Mouse (Mus musculus) kidney, adult 18-20 months (tissue): ENCODE data around the gene Abhd12b.
A peak's percentile ranks its signal among the peaks of the same experiment; 100 is the strongest.

Experiments
- DNase-seq: peaks from one replicate; pipeline ENCODE4 v3.0.0; 2021

The Abhd12b gene

DNA sequence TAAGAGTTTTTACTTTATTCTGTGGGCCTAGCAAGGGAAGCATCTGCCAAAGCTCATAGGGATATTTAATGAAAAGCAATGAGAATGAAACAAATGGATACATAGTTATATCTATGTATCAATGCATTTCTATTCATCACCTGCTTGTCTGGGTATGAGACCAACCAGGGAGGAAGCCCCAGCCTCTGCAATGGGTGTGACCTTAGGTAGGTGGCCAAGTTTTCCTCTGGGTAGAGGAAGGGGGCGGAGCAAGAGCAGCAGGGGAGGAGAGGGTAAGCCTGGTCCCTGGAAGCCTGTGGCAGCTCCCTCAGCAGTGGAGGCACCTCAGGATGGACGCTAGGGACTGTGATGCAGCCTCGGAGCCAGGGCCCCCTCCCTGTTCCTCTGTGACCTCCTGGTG lies at the start of gene Abhd12b:
Gene Abhd12b, plus strand, starts transcription at position 301 of the 400 bp plus-strand sequence.
- DNase-seq: no peak

DNA sequence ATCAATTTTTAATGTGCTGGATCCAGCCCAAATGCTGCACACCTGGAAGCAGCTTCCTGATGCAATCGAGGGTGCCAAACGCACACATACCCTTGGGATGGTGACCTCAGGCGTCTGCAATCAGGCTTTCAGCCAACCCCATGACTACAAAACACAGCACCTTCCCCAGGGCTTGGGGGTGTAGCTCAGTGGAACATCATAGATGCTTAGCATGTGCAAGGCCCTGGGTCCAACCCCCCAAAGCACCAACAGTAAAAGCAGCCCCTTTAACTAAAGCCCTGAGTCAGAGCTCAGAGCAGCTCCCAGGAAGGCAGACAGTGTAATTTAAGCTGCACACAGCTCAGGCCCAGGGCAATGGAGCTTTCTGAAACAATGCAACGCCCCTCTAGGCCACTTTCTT lies 49.7 kb upstream of the Abhd12b start:
- DNase-seq: peak; percentile 27

DNA sequence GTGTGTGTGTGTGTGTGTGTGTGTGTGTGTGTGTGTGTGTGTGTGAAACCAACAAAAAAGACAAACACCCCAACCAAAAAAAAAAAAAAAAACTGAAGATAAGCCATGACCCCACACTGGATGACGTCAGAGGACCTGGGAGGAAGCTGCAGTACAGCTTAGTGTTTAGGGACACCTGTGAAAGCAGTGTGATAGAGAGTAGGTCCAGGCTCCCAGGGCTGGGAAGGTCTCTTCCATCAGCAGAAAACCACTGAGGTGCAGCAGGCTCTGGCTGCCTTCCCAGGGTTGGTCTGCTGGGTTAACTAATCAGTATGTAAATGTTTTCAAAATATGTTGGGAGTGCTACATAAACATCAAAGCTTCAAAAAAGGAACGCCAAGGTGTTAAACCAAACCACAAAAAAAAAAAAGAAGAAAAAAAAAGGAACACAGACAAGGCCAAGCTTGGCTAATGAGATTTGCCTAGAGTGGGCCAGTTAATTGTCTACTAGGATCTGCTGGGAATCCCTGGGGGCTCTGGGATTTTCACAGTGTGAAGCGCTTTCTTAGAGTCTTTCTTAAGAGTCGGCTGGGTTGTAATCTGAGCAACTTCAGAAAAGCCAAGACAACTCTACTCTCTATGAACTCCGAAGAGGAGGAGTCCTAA lies 49.0 kb upstream of the Abhd12b start:
- DNase-seq: peak; percentile 51

DNA sequence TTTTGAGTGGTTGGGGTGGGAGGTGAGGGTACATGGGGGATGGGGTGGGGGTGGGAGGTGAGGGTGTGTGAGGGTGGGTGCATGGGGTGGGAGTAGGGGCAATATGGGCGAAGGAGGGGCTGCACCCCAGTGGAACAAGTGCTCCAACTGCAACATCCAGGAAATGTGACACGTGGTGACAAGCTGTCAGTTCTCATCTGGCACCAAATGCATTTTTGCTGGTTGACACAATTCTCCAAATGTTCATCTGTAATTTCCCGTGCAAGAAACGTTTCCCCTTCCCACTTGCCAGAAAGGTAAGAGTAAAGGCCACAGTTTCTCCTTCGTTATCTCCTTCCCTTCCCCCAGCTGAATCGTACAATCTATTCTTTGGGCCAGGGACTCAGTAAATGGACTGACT lies 48.1 kb upstream of the Abhd12b start:
- DNase-seq: no peak

DNA sequence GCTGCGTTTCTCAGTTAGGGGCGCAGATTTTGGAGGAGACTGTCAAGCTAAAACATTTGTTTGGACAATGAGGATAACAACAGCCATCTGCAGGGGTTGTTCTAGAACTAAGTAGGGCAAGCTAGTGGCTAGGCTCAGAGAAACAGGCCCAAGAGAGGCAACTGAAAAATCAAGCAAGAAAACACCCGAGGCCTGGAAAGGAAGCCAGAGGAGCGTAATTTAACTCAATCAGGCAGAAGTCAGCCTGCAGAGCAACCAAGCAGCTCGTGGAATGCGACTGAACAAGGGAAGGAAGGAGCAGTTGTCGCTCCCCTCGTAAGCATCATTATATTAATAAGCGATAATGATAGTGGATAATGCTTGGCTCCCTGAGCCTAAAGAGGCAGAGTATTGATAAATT lies 47.4 kb upstream of the Abhd12b start:
- no peak for DNase-seq

DNA sequence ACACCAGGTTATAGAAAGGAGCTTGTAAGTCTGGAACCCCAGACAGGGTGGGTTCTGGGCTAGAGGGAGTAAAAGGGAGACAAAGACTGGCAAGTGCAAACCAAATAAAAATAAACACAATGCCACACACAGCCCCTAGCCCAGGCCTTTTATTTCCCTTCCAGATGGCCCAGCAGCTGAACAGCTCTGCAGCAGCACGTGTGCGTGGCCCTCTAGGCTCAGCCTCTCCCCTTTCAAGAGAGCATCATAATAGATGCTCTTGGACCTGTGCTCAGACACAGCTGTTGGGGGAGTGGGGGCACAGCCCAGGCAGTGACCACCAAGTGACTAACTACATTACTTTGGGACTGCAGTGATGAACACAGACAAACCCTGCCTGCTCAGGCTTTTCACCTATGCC lies 45.8 kb upstream of the Abhd12b start:
- DNase-seq: no peak

DNA sequence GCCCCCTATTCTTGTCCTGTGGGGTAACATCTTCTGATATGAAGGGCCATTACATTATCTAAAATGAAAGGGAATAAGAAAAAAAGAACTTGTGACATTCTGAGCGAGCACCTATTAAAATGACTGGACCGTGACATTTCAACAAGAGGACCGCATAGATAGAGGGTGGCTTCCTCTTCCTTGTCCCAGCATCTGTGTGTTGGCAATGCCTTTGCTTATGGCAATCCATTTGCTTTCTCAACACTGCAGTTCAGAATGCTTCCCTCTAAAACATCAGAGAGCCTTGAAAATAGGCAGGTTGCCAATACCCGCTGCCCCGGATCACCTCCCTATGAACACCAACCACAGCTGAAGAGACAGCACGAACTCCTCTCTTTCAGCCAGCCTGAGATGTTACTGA lies 44.0 kb upstream of the Abhd12b start:
- DNase-seq: no peak

DNA sequence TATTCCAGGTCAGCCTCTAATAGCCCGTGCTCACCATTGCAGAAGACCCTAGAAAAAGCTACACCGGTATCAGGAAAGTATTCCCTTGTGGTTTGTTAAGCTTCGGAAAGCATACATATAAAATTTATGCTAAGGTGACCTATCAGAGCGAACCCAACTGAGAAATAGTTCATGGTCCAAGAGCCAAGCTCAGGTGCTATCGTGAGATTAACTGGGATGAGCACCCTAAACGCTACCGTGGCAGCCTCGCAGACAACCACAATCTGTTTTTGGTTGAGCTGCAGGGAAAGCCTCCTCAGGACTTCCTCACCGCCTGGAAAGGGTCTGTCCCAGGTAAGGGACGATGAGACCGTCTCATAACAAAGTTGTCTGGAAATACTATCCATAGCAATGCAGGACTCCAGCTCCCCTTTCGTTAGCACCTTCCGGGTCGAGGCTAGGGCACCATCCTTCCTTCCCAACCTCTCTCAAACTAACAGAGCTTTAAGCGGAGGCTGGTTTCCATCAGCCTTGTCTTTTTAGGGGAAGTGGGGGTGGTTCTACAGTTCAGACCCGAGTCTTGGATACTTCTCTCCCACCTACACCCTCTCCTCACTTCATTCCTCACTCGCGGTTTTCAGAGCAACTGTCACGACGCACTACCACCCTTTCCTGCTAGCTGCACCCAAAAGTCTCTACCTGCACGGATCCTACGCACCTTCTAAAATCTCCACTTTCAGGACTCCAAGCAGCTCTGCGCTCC lies 43.4 kb upstream of the Abhd12b start:
- no peak for DNase-seq

DNA sequence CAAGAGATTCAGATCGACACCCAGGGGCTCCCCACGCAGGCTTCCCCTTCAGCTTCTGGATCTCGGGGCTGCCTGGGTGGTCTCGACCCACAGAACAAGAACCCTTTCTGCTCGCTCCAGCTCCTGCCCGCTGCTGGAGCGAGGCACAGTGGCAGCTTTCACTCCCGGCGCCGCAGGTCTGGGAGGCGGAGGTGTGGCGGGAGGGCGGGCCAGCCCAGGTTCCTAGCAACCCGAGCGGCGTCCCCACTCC lies 42.9 kb upstream of the Abhd12b start:
- no peak for DNase-seq

DNA sequence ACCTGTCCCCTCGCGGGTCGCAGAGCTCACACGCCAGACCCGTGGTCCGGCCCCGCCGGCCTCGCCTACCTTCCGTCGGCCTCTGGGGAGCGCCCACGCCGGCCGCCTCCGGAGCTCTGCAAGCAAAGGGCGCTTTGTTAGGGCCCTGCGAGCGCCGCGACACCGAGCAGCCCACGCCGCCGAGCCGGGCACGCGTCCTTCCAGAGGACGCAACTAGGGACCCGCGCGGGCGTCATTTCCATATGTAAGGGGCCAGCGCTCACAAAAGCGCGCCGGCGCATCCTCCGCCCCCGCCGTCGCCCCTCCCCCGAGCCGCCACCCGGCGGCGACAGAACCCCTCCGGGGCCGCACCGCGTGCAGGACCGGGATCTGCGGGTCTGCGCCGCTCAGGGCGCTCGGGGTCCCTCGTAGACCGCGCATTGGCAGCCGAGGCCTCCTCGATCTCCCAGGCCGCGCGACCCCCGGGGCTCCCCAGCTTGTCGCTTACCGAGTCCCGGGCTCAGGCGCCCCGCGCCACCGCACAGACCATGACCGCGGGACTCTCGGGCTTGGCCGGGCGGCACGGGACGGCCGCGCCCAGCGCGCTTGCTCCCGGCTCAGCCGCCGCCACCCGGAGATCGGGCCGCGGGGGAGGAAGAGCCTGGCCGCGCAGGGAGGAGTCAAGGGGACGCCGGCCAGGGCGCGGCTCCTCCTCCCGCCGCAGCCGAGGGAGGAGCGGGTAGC lies 42.4 kb upstream of the Abhd12b start:
- peak; percentile 81 for DNase-seq

DNA sequence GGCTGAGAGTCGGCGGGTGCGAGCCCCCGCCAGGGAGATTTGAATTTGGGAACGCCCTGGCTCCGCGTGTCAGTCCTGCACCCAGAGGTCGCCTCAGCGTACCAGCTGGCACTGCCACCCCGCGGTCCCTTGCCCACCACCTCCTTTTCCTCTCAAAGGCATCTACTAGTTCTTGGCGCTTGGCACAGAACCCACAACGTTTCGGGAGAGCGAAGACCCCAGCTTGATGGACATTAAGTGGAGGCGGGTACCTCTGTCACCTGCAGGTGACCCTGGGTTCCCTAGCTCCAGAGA lies 41.9 kb upstream of the Abhd12b start:
- no peak for DNase-seq

DNA sequence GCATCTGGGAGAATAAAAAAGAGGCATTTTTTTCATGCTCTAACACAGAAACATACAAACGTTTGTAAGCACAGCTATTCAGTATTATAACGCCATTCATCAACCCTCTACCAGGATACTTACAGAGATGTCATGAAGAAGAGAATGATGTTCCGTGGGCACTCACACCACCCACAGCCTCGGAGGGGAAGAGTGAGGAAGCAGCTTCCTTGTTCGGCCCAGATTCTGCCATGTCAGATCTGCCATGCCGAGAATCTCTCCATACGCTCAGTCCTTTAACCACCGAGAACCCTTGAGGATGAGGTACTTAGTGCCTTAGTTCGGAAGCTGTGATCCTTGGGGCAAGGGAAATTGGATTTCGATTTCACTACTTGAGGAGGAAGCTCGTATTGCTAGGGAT lies 40.6 kb upstream of the Abhd12b start, which contains the start of gene Nin:
Gene Nin, minus strand, starts transcription at position 367 of the 400 bp plus-strand sequence.
- no peak for DNase-seq

DNA sequence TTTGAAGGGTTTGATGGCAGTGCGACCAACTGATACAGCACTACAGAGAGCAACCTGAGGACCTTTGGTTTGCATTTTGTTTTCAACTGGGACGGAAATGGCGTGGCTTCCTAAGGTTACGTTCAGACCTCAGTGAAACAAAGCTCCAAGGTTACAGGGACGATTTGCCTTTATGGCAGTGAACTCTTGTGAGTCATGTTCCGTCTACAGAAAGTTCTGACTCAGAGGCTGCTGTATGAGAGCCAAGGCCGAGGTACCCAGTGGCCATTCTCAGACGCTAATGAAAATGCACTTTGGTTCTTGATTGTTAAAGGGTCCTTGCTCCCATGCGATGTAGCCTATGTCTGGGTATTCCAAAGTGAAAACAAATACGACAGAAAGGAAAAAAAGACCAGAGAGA lies 36.8 kb upstream of the Abhd12b start:
- DNase-seq: no peak

DNA sequence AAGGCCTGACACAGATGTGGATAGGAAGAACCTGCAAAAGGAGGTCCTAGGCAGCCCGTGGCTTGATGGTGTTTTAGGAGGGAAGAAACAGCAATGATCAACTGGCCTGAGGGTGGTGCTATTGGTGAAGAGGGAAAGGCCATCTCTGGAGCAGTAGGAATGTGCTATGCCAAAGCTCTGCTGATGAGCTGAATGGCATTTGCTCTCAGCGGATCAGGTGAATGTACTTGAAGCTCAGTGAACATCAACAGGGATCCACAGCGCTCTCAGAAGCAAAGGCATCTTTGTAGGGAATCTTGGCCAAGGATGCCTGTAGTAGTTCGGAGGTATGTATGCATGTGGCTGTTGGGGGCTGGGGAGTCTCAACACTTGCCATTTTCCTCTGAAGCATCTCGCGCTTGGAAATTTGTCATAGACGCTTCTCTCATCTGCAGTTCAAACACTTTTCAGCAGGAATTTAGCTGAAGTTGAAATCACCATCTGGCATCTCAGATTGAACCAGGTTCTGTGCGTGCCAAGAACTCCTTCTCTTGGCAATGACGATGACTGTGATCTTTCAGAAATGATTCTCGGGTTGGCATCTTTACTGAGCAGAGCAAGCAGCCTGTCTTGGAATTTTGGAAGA lies 35.1 kb upstream of the Abhd12b start:
- DNase-seq: no peak

DNA sequence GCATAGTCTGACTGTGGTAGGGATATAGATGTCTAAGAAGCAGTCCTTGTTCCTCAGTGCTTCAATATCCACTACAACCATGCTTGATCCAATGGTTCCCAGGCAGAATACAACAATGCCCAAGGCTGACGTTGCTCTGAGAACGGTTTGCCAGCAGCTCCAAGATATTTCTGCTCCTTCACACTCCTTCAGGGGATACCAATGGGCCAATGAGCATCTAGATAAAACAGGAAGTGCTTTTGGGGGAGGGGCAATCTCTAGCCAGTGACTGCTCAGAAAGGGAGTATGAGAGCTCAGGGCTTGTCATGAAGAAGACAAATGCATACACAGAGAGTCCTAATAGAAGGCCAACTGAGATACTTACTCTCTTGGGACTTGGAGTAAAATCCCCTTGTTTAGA lies 34.4 kb upstream of the Abhd12b start:
- no peak for DNase-seq

DNA sequence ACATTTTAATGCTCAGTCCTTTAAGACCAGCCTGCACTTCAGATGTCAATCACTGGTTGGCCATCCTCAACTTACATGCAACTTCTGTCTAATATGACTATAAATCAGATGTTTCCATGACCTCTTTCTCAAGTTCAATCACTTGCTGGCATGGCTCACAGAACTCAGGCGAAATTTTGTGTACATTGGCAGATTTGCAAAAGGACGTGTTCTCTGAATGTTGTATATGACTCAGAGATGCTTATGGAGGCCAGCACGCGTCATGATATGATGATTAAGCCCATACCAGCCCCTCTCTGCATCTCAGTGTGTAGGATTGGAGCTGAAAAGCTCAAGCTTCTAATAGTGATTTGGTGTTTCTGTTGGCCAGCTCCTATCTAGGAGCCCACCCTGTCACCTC lies 27.3 kb upstream of the Abhd12b start:
- DNase-seq: no peak

DNA sequence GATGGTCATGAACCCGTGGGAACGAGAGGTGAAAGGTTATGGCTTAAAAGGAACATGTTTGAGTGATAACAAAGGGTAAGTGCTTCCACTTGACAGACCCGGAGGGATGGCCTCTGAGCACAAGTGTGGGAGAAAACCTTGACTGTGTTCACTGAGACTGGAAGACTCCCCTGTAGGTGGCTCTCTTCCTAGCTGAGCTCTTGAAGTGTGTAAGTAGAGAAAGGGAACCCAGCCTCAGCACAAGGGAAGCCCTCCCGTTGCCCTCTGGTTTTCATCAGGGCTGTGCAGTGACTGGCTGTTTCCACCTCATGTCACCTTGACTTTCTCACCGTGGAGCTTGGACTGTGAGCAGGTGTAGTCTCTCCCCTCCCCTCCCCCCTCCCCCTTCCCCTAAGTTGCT lies 24.8 kb upstream of the Abhd12b start:
- DNase-seq: no peak

DNA sequence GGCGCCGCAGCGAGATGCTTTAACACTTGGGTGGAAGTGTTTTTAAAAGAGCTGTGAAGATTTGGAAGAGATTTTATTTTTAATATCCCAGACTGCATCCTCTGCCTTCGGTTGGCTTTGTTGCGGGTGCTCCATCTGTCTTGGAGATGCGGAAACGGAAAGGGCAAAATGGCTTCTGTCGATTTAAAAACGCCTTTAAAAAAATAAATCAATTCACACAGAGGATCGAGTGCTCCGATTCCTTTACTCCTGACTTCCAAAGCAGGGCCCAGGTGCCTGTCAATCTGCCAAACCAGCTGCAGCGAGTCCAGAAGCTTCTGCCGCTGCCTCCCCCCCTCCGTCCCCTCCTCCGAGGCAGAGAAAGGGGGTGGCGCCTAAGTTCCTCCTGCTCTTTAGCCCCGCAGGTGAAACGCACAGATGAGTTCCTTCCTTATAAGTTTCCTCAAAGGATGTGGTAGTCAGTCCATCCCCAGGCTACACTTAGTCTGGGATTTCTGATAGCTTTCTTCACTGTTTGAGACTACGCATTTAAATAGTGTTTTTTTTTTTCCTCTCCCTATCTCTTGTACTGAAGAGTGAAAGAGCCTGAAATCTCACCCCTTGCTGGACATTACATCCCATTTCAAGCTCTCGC lies 22.8 kb upstream of the Abhd12b start:
- no peak for DNase-seq

DNA sequence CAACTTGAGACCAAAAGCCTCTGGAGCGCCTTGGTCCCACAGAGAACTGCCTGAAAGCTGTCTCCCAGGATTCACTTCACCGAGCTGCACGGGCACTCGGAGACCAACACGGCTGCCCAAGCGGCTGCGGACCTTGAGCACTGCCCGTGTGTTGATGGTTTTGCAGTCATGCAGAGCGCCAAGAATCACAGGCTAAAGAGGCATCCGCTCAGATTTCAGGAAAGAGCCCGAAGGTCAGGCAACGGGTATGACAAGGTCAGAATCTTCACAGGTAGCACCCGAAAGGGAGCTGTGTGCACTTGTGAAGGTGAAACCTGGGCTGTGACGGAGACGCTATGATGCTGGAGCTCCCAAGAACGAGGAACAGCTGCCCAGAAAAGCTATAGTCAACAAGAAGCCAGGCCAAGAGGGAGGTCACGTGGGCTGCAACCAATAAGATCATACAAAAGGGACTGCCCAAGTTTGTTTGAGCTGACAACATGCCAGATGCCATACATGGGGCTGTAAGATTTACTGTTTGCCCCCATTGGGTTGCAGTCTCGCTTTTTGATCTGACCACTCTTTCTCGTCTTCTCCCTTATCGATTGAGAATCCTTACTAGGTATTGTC lies 19.2 kb upstream of the Abhd12b start:
- peak; percentile 53 for DNase-seq

DNA sequence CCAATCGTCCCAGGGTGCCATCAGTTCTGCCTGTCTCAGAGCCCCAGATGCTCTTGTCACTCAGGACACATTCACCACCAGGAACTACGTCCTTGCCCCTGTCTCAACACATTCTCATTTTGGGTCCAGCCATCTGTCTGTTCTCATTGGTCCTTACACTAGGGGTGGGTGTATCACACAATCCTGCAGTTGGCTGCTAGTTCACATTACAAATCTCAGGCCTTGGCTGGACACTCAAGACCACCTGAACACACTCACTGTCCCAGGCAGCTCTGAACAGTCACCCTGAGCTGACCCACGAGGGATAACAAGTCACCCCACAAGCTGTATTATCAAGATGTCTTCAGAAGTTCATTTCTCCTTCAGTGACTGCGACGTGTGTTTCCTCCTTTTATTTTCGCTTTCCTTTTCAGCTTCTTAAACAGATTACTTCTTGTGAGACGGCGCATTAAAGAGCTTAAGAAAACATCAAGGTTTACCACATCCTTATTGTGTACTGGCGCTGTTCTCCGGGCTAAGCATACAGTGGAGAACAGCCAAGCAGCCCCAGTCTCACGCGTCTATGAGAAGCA lies 17.7 kb upstream of the Abhd12b start:
- no peak for DNase-seq

DNA sequence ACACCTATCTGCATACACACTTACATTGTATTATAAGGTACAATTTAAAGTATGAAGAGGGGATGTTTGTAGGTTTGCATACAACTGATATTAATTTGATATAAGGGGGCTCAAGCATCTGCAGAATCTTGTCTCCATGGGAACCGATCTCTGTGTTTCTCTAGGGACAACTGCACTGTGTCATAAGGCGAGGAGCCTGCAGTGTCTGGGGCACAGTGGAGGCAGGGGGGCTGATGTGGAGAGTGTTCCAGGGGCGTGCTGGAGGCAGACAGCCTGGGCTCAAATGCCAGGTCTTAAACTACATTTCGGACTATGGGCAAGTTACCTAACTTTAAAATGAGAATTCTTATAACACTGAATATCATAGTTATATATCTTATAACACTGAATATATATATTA lies 16.8 kb upstream of the Abhd12b start:
- no peak for DNase-seq

DNA sequence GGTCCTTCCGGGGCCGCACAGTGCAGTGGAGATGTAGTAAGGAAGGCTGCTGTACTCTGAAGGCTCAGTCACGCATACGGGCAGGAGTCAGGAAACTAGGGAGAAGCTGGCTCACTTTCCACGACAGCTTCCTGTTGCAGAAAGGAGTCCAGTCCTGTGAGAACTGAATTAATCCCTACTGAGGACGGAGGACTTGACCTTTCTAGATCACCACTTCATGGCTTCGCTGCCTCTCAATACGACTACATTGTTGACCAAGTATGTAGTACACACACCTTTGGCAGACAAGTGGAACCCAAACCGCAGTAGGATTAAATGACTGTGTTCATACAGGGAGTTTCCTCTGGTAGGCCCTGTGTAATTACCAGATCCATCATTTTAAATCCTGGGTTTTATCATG lies 16.3 kb upstream of the Abhd12b start:
- no peak for DNase-seq

DNA sequence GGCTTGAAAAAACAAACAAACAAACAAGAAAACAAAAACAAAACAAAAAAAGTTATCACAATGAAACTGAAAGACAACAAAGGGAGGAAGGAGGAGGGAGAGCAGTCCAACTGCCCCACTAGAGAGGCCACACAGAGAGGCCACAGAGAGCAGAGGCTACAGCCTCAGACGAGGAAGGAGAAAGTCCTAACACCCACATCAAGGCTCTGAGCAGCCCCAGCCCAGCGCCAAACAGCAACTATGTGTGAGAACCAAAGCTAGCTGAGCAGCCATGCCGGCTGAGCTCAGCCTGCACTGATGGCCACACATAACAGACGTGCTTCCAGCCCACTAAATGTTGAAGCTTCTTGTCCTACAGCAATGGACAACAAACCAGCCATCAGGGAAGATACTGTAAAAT lies 14.1 kb upstream of the Abhd12b start:
- no peak for DNase-seq
